Mouse (Mus musculus): Measurements from ENCODE around the gene Itm2a. TPM values are rescaled to one million over a fixed set of nuclear protein-coding genes. Genes with fewer than 3 reads are reported as not detected.

Itm2a gene
- 60.5 and 63.4 TPM in 2 replicates for polyA plus RNA-seq (2012; rRNA removed)

DNA sequence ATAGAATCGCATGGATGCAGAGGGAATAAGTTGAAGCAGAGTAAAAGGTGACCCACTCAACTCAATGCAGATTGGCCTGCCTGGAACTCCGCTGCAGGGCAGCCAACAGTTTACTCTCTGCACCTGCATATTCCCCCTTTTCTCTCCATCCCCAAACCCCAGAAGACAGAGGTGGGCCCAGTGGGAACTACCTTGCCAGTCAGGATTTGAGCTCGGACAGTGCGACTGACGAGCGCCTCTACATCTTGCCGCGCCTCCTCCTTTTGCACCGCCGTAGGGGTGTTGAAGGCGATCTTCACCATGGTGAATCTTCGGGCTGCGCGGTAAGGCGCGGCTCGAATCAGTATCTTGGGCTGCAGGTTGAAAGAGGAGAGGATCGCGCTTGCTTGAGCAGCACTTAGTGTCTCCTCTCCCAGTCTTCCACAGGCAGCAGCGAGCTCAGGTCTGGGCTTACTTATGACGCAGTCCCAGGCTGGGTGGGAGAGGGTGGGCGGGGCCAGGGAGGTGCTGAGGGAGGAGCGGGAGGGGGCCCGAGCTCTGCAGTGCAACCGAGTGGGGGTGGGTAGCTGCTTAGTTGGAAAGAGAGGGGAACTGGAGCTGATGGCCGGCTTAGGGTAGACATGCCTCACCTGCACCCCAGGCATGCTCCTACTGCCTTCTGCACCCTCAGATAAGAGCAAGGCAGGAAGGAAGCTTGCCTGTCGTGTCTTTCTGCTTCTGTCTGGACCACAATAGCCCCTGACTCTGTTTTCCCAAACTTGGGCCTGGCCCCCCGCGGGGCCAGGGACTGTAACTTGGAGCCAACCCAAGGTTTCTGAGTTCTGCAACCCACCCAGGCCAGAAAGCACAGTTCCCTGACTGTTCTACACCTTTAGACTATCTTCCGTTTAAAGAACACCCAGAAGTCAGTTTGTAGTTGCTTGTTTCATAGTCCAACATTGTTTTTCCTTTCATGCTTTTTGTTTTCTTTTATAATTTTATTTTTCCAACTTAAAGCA, at the start of gene Itm2a:
Itm2a (minus strand) TSS at position 462 of the 998 bp plus-strand sequence.

Other genes starting within 250 kb of the Itm2a start
- gene Gpr174, start 147.5 kb downstream of the Itm2a start, polyA plus RNA-seq (2012; rRNA removed): 0.05 and 0.07 TPM in 2 replicates